Mouse (Mus musculus) common myeloid progenitor, adult 5-6 weeks (primary cell): ENCODE measurements around the gene Tm9sf2. TPM values are rescaled to one million over a fixed set of nuclear protein-coding genes. Genes with fewer than 3 reads are reported as not detected.

Experiments used
- total RNA-seq: library from RNA; stranded (forward); fragments of 200-1000, 187-1606 nt; gene quantifications from 2 replicates; pipeline ENCODE4 v1.2.3, GENCODE M21; 2017

Tm9sf2 gene
- total RNA-seq, 1 experiment from 2014 or later, result 99.2 TPM

Other genes starting within 250 kb of the Tm9sf2 start
- 19.1 and 33.3 TPM in 2 replicates for gene Ubac2, start 228.4 kb upstream of the Tm9sf2 start, total RNA-seq
- 1.7 and 3.7 TPM in 2 replicates for gene Gpr18, start 191.3 kb upstream of the Tm9sf2 start, total RNA-seq
- gene Gpr183, start 141.8 kb upstream of the Tm9sf2 start, total RNA-seq, result 2.9 and 8.1 TPM in 2 replicates
- not detected in 2 replicates for gene Timm8a2, start 72.4 kb upstream of the Tm9sf2 start, total RNA-seq
- gene Clybl, start 74.7 kb downstream of the Tm9sf2 start, total RNA-seq, result 15.2 and 17.2 TPM in 2 replicates